Mouse (Mus musculus) cerebellum, adult (tissue): ENCODE measurements at regions not wholly inside any gene's neighbourhood (a gene's known extent, or its start where the extent isn't known, plus 50 kb on each side); places are given as distances from the start of the nearest gene placed in this dataset.

Source experiments
- ATAC-seq: cut with Nextera tagmentation; 2 replicates; pipeline ENCODE4 v1.9.2; 2017; ENCODE audit warnings: mild to moderate bottlenecking, moderate library complexity, mixed read lengths; ENCODE audit not compliant: insufficient number of reproducible peaks, low FRiP score, low TSS enrichment

DNA sequence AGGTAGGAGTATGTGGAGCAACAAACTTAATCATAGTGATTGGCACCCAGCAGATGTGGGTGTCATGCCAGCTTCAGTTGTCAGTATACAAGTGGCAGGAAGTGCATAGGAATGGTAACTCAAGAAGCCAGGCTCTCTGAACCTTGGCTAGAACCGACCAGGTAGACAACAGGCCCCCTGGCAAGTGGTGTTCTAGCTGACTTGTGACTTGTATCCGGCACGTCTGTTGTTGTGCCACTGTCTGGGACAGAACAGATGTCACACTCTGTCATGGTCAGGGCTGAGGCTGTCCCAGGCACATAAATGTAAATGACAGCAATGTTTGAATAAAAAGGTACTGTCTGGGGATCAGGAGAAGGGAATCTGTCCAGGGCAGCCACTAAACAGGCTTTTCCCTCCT is 316.0 kb downstream of the Gm49356 start:
- ATAC-seq = no peak

DNA sequence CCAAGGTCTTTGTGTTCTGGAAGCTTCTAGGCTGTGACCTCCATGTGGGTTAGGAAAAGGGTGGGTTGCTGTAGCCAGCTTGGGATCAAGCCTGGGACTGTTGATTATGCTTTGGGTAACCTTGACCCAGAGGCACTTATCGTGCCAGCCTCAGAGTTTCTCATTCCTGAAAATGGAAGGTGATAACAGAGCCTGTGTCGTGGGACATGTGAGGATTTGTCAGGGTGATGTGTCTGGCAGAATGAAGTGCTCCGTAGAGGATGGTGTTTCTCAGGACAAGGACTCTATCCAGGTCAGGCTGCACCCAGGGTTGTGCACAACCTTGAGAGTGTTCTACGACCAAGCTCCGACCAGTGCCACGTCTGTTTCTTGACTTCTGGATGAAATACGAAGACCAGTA is 316.4 kb downstream of the Gm49356 start:
- no peak for ATAC-seq

DNA sequence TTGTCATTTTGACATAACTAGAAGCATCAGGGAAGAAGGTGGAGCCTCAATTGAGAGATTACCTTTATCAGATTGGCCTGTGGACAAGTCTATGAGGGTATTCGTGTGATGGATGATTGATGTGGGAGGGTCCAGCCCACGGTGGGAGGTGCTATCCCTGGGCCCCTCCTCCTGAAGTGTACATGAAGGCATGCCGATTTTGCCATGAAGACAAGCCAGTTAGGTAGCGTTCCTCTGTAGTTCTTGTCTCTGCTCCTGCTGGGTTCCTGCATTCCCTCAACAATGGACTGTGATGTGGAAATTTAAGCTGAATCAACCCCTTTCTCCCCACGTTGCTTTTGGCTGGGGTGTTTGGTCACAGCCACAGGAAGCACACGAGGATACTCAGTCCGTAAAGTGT is 317.5 kb downstream of the Gm49356 start:
- no peak for ATAC-seq

DNA sequence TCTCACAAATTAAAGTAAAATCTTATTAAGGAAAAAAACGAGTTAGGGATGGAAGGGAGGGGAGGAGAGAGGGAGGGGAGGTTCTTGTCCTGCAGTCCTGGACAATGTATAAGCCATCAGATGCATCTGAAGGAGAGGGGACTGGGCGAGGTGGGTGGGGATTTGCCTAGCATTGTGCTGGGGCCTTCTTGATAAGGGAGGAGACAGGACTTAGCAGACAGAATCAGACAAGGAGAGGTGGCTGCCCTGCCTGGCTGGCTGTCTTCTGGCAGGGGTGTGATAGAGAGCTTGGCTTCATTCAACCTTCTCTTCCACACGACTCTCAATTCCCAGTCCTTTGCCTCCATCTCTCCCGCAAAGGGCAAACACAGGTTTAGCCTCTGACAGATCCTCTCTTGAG is 318.9 kb downstream of the Gm49356 start:
- no peak for ATAC-seq

DNA sequence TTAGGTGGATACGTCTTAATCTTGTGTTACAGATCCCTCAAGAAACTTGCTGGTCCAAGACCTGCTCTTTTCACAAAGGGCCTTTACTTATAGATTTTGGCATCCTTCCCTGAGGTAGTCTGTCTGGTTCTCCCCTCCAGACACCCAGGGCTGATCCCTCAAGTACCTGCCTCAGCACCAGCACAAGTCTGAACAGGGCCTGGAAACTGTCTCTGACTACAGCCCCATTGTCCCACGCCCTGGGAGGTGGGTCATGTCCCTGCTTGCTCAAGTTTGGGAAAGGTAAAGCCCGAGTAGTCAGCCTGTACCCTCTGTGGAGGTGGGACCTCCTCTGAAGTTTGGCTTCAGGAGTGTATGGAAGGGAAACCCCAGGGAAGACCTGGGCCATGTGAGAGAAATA is 323.3 kb downstream of the Gm49356 start:
- no peak for ATAC-seq

DNA sequence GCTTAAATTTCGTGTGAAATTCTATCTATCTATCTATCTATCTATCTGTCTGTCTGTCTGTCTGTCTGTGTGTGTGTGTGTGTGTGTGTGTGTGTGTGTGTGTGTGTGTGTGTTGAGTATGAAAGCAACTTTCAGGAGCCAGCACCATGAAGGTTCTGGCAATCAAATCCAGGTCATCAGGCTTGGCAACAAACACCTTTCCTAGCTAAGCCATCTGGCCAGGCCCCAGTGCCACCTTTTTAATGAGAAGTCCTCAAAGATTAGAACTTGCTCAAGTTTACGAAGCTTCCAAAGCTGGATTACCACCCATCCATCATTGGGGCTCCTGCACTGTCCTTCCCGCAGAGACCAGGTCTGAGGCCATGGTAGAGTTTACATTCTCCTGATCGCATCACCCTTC is 325.0 kb downstream of the Gm49356 start:
- no peak; the same call in 1 of the 2 replicates for ATAC-seq

DNA sequence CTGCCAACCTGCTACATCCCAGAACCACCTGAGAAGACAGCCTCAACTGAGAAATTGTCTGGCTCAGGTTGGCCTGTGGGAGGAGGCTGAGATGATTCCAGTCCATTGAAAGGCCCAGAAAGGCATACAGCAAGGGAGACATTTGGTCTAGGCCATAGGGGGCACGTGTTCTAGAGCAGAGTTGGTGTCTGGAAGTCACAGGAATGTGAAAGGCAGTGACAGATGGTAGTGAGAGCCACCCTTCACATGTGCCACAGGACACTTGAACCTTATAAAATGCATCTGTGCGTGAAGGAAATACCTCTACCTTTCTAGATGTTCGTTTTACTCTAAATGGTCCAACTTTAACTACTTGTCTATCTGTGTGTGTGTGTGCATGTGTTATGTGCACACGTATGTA is 326.1 kb downstream of the Gm49356 start:
- ATAC-seq = no peak

DNA sequence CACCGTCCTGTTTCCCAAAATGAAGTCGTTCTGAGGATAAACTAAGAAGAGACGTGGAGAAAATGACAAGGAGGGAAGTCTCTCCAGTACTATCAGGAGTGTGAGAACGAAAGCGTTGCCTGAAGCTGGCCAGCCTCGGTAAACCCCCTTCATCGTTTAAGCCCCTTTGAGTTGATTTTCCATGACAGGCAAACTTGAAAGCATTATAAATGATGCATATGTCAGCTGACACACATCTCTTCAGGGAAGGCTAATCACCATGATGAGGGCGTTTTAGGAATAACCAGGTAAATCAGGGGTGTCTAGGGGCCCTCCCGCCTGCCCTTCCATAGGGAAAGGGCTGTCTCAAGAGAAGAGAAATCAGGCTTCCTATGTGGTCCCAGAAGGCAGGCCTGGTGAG is 328.4 kb downstream of the Gm49356 start:
- no peak for ATAC-seq

DNA sequence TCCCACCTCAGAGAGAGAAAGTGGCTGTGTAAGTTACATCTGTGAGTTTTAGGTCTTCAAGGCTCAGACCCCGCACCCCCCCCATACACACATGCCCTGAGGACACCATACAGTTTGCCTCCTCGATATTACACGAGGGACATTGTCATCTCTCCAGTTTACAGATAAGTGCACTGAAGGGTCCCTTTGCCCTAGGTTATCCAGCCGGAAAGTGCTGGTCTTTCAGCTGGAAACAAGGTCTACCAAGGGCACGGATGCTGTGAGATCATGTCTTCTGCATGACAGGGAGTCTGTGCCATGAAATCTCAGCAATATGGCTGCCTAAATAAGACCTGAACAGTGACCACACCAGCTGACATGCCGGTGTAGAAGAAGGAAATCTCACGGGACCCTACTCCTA is 329.8 kb downstream of the Gm49356 start:
- ATAC-seq = no peak

DNA sequence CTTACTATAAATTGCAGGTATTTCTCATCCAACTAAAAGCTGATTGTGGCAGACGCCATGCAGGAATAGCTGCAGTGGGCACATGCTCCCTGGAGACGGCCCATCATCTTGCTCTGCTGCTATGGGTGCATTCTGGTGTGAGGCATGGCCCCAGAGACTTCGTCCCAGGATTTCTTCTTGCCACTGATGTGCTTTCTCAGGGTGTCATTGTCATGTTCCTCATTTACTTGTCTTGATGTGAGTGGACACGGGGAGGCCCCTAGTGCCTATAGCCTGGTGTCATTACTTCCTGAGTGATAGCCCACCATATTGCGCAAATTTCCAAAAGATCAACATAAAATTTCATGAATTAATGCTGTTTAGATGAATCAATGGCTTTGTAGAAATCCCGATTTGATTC is 336.5 kb downstream of the Gm49356 start:
- no peak for ATAC-seq

DNA sequence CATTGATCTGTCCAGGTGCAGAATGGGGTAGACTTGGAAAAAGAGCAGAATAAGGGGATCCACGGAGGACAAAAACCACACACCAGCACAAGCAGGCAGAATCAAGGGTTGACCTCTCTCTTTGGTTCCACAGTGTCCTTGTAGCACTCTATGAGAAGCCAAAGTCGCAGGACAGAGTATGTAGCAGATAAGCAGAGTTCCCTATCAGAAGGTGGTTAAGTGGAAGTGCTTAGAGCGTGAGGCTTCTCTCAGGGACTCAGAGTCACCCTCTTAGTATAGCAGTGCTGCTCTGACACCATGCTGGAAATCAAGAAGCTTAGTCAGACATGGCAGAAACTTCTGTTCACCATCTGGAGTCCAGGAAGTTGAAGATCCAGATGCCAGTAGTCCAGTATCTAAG is 338.2 kb downstream of the Gm49356 start:
- no peak for ATAC-seq

DNA sequence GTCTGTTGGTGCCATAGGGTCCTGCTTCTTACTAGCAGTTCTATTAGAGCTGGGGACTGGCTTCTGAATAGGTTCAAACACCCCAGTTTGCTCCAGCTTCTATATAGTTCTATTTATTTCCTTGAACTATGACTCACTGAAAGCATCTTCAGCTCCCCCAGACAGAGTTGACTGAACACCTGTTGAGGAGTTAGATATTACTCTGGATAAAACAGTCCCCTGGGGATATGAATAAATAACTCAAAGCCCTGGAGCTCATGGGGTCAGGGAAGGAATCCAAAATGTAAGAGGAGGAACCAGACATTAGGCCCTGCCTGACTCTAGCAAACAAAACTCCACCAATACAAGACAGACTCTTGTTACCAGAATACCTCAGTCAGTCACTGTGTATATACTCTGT is 341.4 kb downstream of the Gm49356 start:
- no peak for ATAC-seq

DNA sequence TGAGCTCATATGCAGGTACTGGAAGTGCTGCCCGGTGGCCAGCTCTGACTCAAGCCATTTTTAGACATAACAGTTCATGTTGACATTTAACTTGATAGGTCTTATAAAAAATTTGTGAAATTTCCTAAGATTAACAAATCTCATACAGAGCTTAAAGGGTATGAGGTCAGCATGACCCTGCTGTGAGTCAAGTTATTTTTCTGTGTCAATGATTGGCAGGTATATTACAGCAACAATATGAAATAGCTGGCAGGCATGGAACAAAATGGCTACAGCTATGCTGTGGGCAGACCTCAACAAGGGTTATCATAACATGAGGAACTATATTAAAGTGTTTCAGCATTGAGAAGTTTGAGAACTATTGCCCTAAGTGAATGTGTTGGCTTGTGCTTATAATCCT is 342.6 kb downstream of the Gm49356 start:
- no peak for ATAC-seq

DNA sequence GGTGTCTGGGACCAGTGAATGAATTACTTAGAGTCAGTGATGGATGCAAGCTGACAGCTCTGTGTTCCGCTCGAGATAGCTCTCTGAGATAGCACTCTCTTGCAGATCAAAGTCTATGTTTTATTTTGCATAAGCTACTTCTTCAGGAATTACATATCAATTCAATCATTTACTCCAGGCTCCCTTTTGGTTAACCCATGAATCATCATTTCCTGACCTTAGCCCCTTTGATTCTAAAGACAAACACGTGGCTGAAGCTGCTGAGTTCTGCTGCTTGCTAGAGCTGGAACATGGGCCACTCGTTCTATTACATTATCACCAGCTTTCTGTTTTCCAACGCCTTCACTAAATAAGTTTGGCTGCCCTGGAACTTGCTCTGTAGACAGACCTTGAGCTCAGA is 343.2 kb downstream of the Gm49356 start:
- no peak for ATAC-seq

DNA sequence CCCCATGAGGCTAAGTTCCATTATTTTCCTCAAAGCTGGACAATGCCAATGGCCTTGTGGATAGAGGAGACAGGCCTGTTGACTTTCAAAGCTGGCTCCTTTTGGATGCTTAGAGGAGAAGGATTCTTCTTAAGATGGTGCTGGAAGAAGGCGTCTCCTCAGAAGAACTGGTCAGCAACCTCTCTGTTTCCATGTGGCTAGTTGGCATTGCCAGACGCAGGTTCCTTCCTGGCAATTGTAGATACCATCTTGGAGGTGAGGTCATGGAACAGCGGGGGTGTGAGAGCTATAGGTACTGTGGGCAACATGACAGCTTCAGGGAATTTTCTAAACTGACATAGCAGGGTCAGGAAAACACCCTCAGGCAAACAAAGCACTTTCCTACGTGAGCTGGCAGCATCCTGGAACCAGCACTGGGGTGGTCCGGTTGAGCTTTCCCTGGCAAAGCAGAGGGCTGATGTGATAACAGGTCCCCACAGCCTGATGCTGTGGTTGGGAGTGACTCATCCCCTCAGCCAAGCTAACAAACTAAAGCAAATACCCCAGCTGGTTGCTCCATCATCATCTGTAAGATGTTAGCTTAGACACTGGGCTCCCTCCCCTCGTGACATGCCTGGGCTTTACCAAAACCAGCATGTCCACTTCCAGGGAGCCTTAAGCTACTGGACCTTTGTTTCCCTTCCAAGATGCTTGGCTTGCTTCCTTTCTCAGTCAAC is 348.5 kb downstream of the Gm49356 start:
- ATAC-seq = no peak

DNA sequence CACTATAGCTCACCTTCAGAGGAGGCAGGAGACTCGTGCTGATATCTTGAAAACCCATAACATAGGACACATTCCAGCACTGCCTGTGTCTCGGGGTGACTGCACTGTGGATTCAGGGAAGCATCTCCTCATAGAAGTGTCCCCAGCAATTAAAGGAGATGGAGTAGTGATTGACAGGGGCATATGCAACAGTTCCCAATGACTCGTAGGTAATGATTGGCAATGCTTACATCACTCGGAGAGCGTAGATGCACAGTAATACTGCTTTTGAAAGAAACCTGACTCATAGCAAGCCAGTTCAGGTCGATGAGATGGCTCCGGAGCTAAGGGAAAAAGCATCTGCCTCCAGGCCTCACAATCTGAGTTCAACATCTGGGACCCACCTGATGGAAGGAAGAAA is 352.7 kb downstream of the Gm49356 start:
- ATAC-seq = no peak

DNA sequence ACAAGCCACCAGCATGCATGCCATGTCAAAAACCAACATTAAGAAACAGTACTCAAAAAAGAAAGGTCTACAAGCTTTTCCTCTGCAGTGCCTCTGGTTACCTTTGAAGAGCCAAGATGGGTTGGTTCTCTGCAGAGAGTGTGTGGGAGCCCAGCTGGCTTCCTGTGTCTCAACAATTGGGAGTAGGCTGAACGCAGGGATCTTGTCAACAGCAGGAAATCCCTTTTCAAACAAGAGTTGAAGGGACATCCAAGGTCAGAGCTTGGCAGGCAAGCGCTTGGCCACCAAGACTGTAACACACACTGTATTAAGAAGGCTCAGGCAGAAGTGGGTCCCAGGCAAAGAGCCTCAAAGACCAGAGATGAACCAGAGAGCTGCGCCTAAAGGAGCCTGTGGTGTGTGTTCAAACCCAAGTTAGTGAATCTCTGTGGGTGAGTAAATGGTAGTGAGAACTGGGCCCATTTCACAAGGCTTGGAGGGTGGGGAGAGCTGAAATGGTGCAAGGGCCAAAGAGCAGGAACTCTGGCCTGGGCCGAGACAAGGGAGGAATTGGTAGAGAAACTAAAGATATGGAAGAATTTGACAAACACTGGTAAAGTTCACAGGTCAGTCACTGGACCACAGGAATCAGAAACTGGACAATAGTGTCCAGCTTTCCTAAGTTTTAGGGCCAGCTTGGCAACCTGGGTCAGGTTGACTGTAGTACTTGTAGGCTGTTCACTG is 357.0 kb downstream of the Gm49356 start:
- ATAC-seq = no peak

DNA sequence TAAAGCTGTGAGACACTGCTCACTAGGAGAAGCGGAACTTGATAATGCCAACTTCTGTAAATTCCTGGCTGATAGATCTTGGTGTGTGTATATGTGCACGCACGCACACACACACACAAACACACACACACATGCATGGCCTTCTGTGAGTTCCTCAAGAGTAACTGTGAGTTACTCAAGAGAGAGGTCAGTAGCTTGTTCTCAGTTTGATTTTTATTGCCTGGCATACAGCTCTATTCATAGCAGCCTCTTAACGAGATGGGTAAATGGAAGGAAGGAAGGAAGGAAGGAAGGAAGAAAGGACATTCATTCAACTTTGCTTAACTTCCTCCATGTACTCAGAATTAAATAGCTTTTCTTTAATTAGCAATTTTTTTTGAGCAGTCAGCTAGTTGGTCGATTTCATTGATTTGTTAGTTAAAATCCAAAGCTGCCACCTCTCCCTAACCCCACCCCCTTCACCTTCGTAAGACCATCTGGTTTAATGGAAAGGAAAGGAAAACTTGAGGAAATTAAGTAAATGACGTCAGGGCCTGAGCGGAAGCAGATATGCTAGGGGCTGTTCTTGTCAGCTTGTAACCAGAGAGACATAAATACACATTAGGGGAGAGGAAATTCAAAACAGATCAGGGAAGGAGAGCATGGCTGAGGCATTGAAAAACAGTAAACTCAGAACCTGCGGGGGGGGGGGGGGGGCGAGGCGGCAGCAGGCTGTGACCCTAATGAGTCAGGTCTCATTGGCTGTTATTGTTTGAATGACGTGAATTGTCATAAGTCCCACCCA is 359.6 kb downstream of the Gm49356 start:
- ATAC-seq = no peak

DNA sequence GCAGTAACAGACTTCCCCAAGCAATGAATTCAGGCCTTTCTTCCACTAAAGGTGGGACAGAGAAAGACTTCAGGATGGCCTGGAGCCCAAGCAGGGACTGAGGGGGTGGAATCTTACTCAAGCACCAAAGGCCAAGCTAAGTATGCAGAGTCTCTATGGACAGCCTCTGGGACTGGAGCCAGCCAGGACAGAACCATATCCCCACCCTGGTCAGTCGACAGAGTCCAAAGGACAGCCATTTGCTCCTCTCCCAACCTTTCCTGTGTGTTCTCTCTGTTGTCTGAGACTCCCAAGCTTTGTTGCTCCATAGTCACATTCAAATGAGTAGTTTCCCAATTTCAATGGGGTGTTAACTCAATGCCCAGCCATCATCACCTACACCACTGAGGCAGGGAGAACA is 372.3 kb downstream of the Gm49356 start:
- ATAC-seq = no peak

DNA sequence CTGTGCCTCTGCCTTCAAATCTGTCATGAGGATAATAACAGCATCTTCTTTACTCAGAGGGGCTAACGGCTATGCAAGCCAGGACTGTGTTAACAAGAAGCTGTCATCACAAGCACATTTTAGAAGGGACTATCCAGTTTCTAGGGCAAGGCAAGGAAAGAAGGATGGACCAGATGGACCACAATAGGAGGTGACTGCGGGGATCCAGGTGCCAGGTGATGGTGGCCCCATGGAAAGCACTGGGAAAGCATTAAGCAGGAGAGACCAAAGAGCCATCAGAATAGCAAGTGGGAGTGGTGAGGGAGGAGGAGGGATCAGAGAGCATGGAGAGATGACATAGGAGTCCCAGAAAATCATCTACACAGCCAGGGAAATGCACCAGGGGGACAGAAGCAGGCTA is 373.3 kb downstream of the Gm49356 start:
- no peak for ATAC-seq
